Mouse (Mus musculus): ENCODE measurements around the gene Ccnt1.
"Not testable (repeated sequence)": the region's sequence is repeated elsewhere in the genome, so short reads cannot be mapped to it uniquely, and the experiment has no call there.

Gene Ccnt1

DNA sequence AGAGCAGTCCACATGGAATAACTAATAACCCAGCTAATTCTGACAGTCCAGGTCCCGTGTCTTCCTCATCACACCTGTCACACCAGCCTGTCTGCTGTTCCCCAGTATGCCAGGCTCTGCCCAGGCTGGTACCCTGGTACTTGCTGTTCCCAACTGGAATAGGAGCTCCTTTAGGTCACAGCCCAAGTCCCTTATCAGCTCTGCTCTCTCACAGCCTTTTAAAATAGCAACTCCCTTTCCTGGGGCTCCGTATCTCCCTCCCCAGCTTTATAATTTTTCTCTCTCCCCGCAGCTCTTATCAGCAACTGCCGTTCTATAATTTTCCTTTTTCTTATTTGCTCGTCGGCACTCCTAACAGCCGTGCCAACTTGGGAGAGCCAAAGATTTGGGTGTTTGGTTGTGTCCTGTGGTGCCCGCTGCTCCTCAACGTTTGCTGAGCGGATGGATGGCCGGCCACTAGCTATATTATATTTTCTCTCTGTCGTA, 35.4 kb upstream of the Ccnt1 start:
- no peak for DNase-seq (ENCODE audit: low read depth, low spot score)
- peaks cover 5% of the 10 kb centered on the region; the same call in 1 of the 2 replicates for H3K27me3 ChIP-seq (ENCODE audit: control insufficient read depth, insufficient read depth, low read length, poor library complexity, severe bottlenecking)
- H3K36me3 ChIP-seq (ENCODE audit: control insufficient read depth, insufficient read depth, low read length, poor library complexity, severe bottlenecking) = no peaks in the 10 kb centered on the region

DNA sequence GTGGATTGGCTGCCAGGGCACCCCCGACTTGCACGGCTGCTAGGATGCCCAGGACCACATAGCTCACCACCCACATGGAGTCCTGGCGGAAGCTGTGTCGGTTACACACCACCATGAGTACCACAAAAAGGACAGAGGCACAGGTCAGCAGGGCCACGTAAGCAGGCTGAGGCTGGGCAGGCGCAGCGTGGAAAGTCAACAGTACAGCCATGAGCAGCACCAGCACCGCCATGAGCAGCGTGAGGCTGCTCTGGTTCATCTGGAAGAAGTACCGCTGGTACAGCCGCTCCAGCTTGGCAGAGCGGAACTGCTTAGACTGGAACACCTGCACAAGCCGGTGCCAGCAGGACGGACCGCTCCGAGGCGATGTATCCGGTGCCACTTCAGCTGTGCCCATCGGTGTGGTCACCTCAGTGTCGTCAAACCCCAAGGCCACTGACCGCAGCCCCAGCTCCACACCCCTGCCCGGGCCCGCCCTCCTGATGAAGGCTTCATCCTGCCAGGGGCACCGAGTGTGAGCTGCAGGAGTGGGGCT, 33.4 kb upstream of the Ccnt1 start:
- DNase-seq (ENCODE audit: low read depth, low spot score) = no peak
- Histone ChIP-seq H3K36me3 (ENCODE audit: control insufficient read depth, insufficient read depth, low read length, poor library complexity, severe bottlenecking) (no peaks in the 10 kb centered on the region), H3K27me3 (ENCODE audit: control insufficient read depth, insufficient read depth, low read length, poor library complexity, severe bottlenecking) (no peaks in the 10 kb centered on the region)

DNA sequence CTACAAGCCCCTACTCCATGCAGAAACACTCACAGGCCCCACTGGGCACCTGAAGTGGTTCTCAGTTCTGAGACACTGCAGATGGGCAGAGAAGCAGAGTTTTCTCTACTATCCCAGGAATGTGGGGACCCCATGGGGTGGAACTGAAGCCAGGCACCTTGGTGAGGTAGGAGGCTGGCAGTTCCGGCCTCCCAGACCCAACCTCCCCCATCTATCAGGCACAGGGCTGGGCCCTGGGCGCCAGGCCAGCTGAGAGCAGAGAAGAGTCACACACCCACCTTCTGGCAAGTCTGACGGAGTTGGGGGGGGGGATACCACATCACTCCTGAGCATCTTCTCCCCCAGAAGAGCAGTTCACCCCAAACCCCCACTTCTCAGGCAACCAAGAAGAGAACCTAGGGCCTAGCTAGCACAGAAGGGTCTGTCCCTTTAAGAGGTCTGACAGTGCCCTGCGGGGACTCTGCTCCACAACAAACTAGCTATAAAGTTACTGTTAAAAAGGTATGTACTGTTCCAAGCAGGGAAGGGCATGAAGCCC, 32.3 kb upstream of the Ccnt1 start:
- no peak for DNase-seq (ENCODE audit: low read depth, low spot score)
- Histone ChIP-seq H3K36me3 (ENCODE audit: control insufficient read depth, insufficient read depth, low read length, poor library complexity, severe bottlenecking) (no peaks in the 10 kb centered on the region), H3K27me3 (ENCODE audit: control insufficient read depth, insufficient read depth, low read length, poor library complexity, severe bottlenecking) (no peaks in the 10 kb centered on the region)

DNA sequence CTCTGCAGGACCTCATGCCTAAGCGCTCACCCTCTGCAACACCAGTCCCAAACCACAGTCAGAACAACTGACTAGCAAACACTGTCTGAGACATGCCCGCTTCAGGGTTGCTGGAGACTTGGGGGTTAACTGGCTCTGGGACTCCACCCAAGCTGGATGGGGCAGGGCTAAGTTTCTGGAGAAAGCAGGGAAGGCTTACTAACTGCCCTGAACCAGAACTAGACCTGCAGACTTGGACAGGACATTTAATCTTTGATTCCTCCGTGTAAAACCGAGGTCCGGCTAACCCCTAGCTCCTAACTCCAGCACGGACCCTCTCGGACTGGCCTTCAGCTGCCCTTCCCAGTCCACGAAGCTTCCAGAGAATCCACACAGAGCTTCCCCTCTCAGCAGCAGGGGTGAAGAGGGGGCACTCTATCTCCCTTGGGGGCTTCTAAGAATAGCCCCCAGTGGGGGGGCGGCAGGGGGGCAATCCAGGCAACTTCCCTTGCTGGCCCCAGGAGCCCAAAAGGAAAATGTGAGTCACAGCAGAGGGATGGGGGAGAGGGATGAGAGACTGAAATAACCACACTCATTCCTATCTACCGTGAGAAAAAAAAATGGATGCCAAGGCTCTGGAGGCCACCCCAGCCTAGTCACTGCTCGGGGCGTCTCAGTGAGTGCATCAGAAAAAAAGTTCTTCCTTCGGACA, 31.6 kb upstream of the Ccnt1 start:
- Histone ChIP-seq H3K27me3 (ENCODE audit: control insufficient read depth, insufficient read depth, low read length, poor library complexity, severe bottlenecking) (no peaks in the 10 kb centered on the region), H3K36me3 (ENCODE audit: control insufficient read depth, insufficient read depth, low read length, poor library complexity, severe bottlenecking) (no peaks in the 10 kb centered on the region)
- DNase-seq (ENCODE audit: low read depth, low spot score) = no peak

DNA sequence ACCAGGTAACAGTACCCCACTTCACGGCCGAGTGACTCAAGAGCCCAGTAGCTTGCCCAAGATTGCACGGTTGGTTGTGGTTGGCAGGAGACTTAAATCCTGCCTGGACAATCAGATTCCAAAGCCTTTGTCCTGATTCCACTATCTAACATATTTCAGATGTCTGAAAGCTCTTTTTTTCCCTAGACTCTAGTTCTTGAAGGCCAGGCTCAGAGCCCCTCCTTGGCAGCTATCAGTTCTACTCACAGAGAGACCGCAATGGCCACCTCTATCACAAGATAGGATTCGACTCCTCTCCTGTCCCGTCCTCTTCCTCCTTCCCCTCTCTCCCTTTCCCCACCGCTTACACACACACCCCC, 31.1 kb upstream of the Ccnt1 start:
- no peaks in the 10 kb centered on the region for H3K36me3 ChIP-seq (ENCODE audit: control insufficient read depth, insufficient read depth, low read length, poor library complexity, severe bottlenecking)
- DNase-seq (ENCODE audit: low read depth, low spot score) = no peak
- no peaks in the 10 kb centered on the region for H3K27me3 ChIP-seq (ENCODE audit: control insufficient read depth, insufficient read depth, low read length, poor library complexity, severe bottlenecking)

DNA sequence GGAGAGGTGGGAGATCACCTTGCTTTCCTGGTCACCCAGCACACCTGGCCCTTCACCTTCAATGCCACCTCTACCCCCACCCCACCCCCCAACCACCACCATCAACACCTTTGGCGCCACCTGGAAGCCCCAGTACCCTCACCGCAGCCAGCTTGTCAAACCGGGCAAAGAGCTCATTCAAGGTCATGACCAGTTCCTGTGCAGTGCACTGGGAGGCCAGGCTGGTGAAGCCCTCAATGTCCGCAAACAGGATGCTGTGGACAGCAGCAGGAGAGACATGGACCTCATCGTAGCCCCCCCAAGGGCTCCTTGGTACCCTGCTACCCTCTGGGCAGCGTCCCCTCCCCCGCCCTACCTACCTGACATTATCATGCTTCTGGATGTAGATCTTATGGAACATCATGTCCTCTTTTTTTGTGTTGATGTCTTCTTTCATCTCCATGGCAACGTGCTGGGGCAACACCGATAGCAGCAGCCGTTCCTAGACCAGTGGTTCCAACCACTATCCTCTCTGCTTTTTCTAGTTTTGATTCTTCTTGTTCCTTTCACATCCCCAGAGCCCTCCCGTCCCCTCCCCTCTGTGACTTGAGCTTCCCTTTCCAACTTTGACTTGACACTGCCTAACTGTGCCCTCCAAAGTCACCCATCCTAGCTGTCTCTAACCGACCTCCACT, 29.4 kb upstream of the Ccnt1 start:
- no peak for DNase-seq (ENCODE audit: low read depth, low spot score)
- Histone ChIP-seq H3K27me3 (ENCODE audit: control insufficient read depth, insufficient read depth, low read length, poor library complexity, severe bottlenecking) (no peaks in the 10 kb centered on the region), H3K36me3 (ENCODE audit: control insufficient read depth, insufficient read depth, low read length, poor library complexity, severe bottlenecking) (no peaks in the 10 kb centered on the region)

DNA sequence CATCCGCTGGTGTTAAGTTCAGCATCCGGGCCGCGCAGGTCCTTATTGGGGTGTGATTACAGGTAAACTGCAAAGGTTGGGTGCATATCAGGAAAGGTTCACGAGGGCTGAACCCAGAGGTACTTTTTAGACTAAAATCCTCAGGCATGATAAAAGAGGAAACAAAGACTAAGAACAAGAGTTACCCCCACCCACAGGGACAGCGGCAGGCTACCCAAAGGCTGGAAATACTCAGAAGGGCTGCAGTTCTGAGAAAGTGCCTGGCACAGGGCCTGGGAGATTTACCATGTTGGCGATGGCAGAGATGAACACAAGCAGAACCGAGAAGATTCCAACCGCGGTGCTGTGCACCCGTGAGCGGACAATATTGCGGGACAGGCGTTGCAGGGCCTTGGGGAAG, 25.9 kb upstream of the Ccnt1 start:
- Histone ChIP-seq H3K36me3 (ENCODE audit: control insufficient read depth, insufficient read depth, low read length, poor library complexity, severe bottlenecking) (no peaks in the 10 kb centered on the region), H3K27me3 (ENCODE audit: control insufficient read depth, insufficient read depth, low read length, poor library complexity, severe bottlenecking) (no peaks in the 10 kb centered on the region)
- no peak for DNase-seq (ENCODE audit: low read depth, low spot score)

GRCm38 (mm10) chr15:98595049-98595448, 24.3 kb upstream of the Ccnt1 start:
- H3K27me3 ChIP-seq (ENCODE audit: control insufficient read depth, insufficient read depth, low read length, poor library complexity, severe bottlenecking) = no peaks in the 10 kb centered on the region
- H3K36me3 ChIP-seq (ENCODE audit: control insufficient read depth, insufficient read depth, low read length, poor library complexity, severe bottlenecking) = no peaks in the 10 kb centered on the region
- no peak for DNase-seq (ENCODE audit: low read depth, low spot score)

DNA sequence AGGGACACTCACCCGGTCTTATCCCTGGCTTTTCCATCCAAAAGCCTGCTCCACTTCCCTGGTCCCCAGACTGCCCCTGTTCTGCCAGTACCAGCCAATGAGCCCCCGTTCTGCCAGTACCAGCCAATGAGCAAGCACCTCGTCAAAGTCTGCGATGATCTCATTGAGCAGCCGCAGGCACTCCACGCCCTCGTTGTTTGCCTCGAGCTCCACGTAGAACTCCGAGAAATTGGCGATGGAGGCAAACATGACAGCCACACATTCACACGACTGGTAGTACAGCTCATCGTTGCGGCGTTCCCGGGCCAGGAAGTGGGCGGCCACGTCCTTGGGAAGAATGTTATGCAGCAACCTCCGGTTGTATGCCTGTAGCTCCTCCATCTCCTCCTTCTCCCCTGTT, 23.5 kb upstream of the Ccnt1 start:
- H3K36me3 ChIP-seq (ENCODE audit: control insufficient read depth, insufficient read depth, low read length, poor library complexity, severe bottlenecking) = no peaks in the 10 kb centered on the region
- no peak for DNase-seq (ENCODE audit: low read depth, low spot score)
- no peaks in the 10 kb centered on the region for H3K27me3 ChIP-seq (ENCODE audit: control insufficient read depth, insufficient read depth, low read length, poor library complexity, severe bottlenecking)

DNA sequence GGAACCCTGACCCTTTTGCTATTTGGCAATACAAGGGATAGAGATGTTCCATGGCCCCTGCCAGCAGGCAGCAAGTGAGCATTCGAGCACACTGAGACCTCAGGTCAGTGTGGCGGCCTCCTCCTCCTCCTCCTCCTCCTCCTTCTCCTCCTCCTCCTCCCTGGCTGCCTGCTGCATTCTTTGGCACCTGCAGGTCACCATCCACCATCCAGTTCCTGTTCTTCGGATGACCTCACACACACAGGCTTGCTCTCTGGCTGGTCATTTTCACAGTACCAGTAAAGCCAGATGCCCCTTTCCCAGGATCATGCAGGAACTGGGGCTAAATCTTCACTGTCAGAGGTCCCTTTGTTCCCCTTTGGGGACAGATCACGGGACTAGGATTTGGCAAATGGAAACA, 20.7 kb upstream of the Ccnt1 start:
- Histone ChIP-seq H3K27me3 (ENCODE audit: control insufficient read depth, insufficient read depth, low read length, poor library complexity, severe bottlenecking) (no peaks in the 10 kb centered on the region), H3K36me3 (ENCODE audit: control insufficient read depth, insufficient read depth, low read length, poor library complexity, severe bottlenecking) (no peaks in the 10 kb centered on the region)
- DNase-seq (ENCODE audit: low read depth, low spot score) = no peak

GRCm38 (mm10) chr15:98589640-98590336, 19.1 kb upstream of the Ccnt1 start:
- Histone ChIP-seq H3K27me3 (ENCODE audit: control insufficient read depth, insufficient read depth, low read length, poor library complexity, severe bottlenecking) (no peaks in the 10 kb centered on the region), H3K36me3 (ENCODE audit: control insufficient read depth, insufficient read depth, low read length, poor library complexity, severe bottlenecking) (no peaks in the 10 kb centered on the region)
- DNase-seq (ENCODE audit: low read depth, low spot score) = no peak

DNA sequence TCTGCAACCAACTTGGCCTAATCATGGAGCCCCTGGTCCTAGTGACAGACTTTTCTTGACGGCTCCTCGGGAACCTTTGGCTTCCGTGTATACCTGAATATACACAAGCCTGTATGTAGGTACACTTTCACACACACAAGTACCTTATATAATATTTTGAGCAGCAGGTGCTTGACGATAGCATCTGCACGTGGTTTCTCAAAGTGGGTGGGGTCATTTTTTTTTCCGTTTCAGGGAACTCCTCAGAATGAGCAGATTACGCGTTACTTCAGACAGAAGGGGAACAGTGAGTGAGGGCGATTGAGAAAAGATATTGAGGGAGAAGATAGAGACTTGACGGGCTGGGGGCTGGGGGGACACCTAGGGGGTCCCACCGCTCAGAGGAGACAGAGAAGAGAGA, 17.0 kb upstream of the Ccnt1 start:
- H3K36me3 ChIP-seq (ENCODE audit: control insufficient read depth, insufficient read depth, low read length, poor library complexity, severe bottlenecking) = no peaks in the 10 kb centered on the region
- no peaks in the 10 kb centered on the region for H3K27me3 ChIP-seq (ENCODE audit: control insufficient read depth, insufficient read depth, low read length, poor library complexity, severe bottlenecking)
- no peak for DNase-seq (ENCODE audit: low read depth, low spot score)

DNA sequence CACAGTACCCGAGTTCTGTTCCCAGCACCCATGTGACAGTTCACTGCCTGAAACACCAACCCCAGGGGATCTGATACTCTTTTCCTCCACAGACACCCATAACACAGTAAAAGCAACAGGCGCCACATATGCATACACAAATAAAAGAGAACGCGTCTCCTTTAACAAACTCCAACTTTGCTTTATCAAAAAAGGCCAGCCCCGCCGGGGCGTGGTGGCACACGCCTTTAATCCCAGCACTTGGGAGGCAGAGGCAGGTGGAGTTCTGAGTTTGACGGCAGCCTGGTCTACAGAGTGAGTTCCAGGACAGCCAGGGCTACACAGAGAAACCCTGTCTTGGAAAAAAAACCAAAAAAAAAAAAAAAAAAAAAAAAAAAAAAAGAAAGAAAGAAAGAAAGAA, 15.4 kb upstream of the Ccnt1 start:
- not testable (repeated sequence) for DNase-seq (ENCODE audit: low read depth, low spot score); H3K36me3 ChIP-seq (ENCODE audit: control insufficient read depth, insufficient read depth, low read length, poor library complexity, severe bottlenecking); H3K27me3 ChIP-seq (ENCODE audit: control insufficient read depth, insufficient read depth, low read length, poor library complexity, severe bottlenecking)

GRCm38 (mm10) chr15:98585421-98585820, 14.7 kb upstream of the Ccnt1 start:
- no peak for DNase-seq (ENCODE audit: low read depth, low spot score)
- Histone ChIP-seq H3K27me3 (ENCODE audit: control insufficient read depth, insufficient read depth, low read length, poor library complexity, severe bottlenecking) (no peaks in the 10 kb centered on the region), H3K36me3 (ENCODE audit: control insufficient read depth, insufficient read depth, low read length, poor library complexity, severe bottlenecking) (no peaks in the 10 kb centered on the region)

GRCm38 (mm10) chr15:98582996-98583395, 12.3 kb upstream of the Ccnt1 start:
- DNase-seq (ENCODE audit: low read depth, low spot score) = no peak
- no peaks in the 10 kb centered on the region for H3K36me3 ChIP-seq (ENCODE audit: control insufficient read depth, insufficient read depth, low read length, poor library complexity, severe bottlenecking)
- H3K27me3 ChIP-seq (ENCODE audit: control insufficient read depth, insufficient read depth, low read length, poor library complexity, severe bottlenecking) = no peaks in the 10 kb centered on the region

Data from splenic B cell, adult 2 months (primary cell).